Mouse (Mus musculus) heart, embryonic 11.5 days (tissue): Measurements from ENCODE around the gene Prkce. TPM values are rescaled to one million over a fixed set of nuclear protein-coding genes. Genes with fewer than 3 reads are reported as not detected.

Experiments used
- ATAC-seq: fragments of 200-750 bp; cut with Nextera tagmentation; replicated peaks from 2 replicates; pipeline ENCODE4 v1.8.0; 2017; ENCODE audit warnings: moderate library complexity; ENCODE audit not compliant: insufficient number of reproducible peaks, low FRiP score, low TSS enrichment
- H3K27ac ChIP-seq: fragments of 300-500 bp; sonication (generic); 2 replicates; pipeline ENCODE4 v1.5.1; 2014; ENCODE audit warnings: mild to moderate bottlenecking, low read depth, low read length
- H3K27me3 ChIP-seq: fragments of 300-500 bp; sonication (generic); 2 replicates; pipeline ENCODE4 v1.6.1; 2014; ENCODE audit warnings: mild to moderate bottlenecking, low read length, mixed read lengths; ENCODE audit not compliant: control insufficient read depth, insufficient read depth
- H3K36me3 ChIP-seq: fragments of 300-500 bp; sonication (generic); 2 replicates; pipeline ENCODE4 v1.6.1; 2014; ENCODE audit warnings: mild to moderate bottlenecking, low read length, moderate library complexity, mixed read lengths; ENCODE audit not compliant: control insufficient read depth, insufficient read depth
- H3K4me1 ChIP-seq: fragments of 300-500 bp; sonication (generic); 2 replicates; pipeline ENCODE4 v1.6.1; 2014; ENCODE audit warnings: low read length; ENCODE audit not compliant: control insufficient read depth, insufficient read depth
- H3K4me2 ChIP-seq: fragments of 300-500 bp; sonication (generic); 2 replicates; pipeline ENCODE4 v1.6.1; 2014; ENCODE audit warnings: mild to moderate bottlenecking, moderate library complexity
- H3K4me3 ChIP-seq: fragments of 300-500 bp; sonication (generic); 2 replicates; pipeline ENCODE4 v1.5.1; 2014; ENCODE audit warnings: low read depth, low read length
- H3K9ac ChIP-seq: fragments of 300-500 bp; sonication (generic); 2 replicates; pipeline ENCODE4 v1.6.1; 2014; ENCODE audit warnings: mild to moderate bottlenecking, low read depth, low read length, moderate library complexity
- H3K9me3 ChIP-seq: fragments of 300-500 bp; sonication (generic); replicated peaks from 2 replicates; pipeline ENCODE4 v1.6.1; 2016; ENCODE audit warnings: low read length; ENCODE audit not compliant: control insufficient read depth
- WGBS: fragments of 180-500 bp; shearing (Covaris S2); extraction: QIAGEN DNeasy Blood & Tissue Kit; methylation state at CpG from one replicate; pipeline ENCODE4 v1.1.7; 2014; ENCODE audit not compliant: insufficient replicate concordance; 5-methylcytosine and 5-hydroxymethylcytosine counted together
- polyA plus RNA-seq: library from polyadenylated mRNA; unstranded; fragments of >200 nt; fragmentation: Nextera tagmentation; extraction: Ambion mirVana; gene quantifications from 2 replicates; pipeline ENCODE4 v1.2.1, GENCODE M21; 2014

The Prkce gene
- polyA plus RNA-seq, 1 experiment from 2014 or later, result 12.8 TPM

GRCm38 (mm10) chr17:86633131-86633530 lies 465.5 kb downstream of the Prkce start:
- H3K36me3 ChIP-seq, result peaks cover 3% of the 10 kb centered on the region; the same call in 1 of the 2 replicates
- WGBS, result 76% methylated on average over 4 of the region's 4 CpGs
- ATAC-seq, result no peak
- H3K4me3 ChIP-seq, result no peak overlapping the region
- no peak overlapping the region for H3K27ac ChIP-seq
- H3K4me1 ChIP-seq, result no peaks in the 10 kb centered on the region
- H3K9me3 ChIP-seq, result no peaks in the 10 kb centered on the region
- no peak overlapping the region for H3K9ac ChIP-seq
- H3K27me3 ChIP-seq, result no peaks in the 10 kb centered on the region
- H3K4me2 ChIP-seq, result no peak overlapping the region

GRCm38 (mm10) chr17:86637311-86637710 lies 469.7 kb downstream of the Prkce start:
- WGBS, result 80% methylated on average over 1 of the region's 1 CpGs

GRCm38 (mm10) chr17:86639279-86639678 lies 471.7 kb downstream of the Prkce start:
- WGBS, result 84% methylated on average over 3 of the region's 3 CpGs
- Histone ChIP-seq H3K9me3 (no peaks in the 10 kb centered on the region), H3K27me3 (no peaks in the 10 kb centered on the region), H3K4me1 (no peaks in the 10 kb centered on the region), H3K36me3 (no peaks in the 10 kb centered on the region), H3K9ac (no peak overlapping the region), H3K27ac (no peak overlapping the region), H3K4me2 (no peak overlapping the region), H3K4me3 (no peak overlapping the region)
- no peak for ATAC-seq

More at GRCm38 (mm10) chr17:86637311-86637710, 469.7 kb downstream of the Prkce start:
- Histone ChIP-seq H3K4me3 (no peak overlapping the region), H3K36me3 (no peaks in the 10 kb centered on the region), H3K9ac (no peak overlapping the region), H3K27ac (no peak overlapping the region), H3K4me1 (no peaks in the 10 kb centered on the region), H3K27me3 (no peaks in the 10 kb centered on the region), H3K4me2 (no peak overlapping the region), H3K9me3 (no peaks in the 10 kb centered on the region)
- no peak for ATAC-seq

- Histone ChIP-seq H3K4me2 (no peak overlapping the region), H3K9ac (no peak overlapping the region), H3K27ac (no peak overlapping the region), H3K4me1 (no peaks in the 10 kb centered on the region), H3K36me3 (no peaks in the 10 kb centered on the region), H3K9me3 (no peaks in the 10 kb centered on the region), H3K4me3 (no peak overlapping the region), H3K27me3 (no peaks in the 10 kb centered on the region)
- 91% methylated on average over 3 of the region's 3 CpGs for WGBS
- no peak for ATAC-seq
Observed at GRCm38 (mm10) chr17:86647226-86647625, 479.6 kb downstream of the Prkce start.

GRCm38 (mm10) chr17:86648856-86649435 lies 481.4 kb downstream of the Prkce start:
- Histone ChIP-seq H3K4me3 (no peak overlapping the region), H3K4me2 (no peak overlapping the region), H3K4me1 (no peaks in the 10 kb centered on the region), H3K36me3 (no peaks in the 10 kb centered on the region), H3K9ac (no peak overlapping the region), H3K27me3 (no peaks in the 10 kb centered on the region), H3K9me3 (no peaks in the 10 kb centered on the region), H3K27ac (no peak overlapping the region)
- WGBS, result 85% methylated on average over 12 of the region's 12 CpGs
- no peak for ATAC-seq

- 87% methylated on average over 6 of the region's 6 CpGs for WGBS
- no peak overlapping the region for H3K27ac ChIP-seq
- ATAC-seq, result no peak
Observed at GRCm38 (mm10) chr17:86650241-86650640, 482.7 kb downstream of the Prkce start.

GRCm38 (mm10) chr17:86651091-86651490 lies 483.5 kb downstream of the Prkce start:
- Histone ChIP-seq H3K4me2 (no peak overlapping the region), H3K27me3 (no peaks in the 10 kb centered on the region), H3K4me1 (no peaks in the 10 kb centered on the region), H3K27ac (no peak overlapping the region), H3K9me3 (no peaks in the 10 kb centered on the region), H3K36me3 (no peaks in the 10 kb centered on the region), H3K4me3 (no peak overlapping the region), H3K9ac (no peak overlapping the region)
- 49% methylated on average over 4 of the region's 4 CpGs for WGBS
- no peak for ATAC-seq

More at GRCm38 (mm10) chr17:86650241-86650640, 482.7 kb downstream of the Prkce start:
- H3K27me3 ChIP-seq, result no peaks in the 10 kb centered on the region
- no peaks in the 10 kb centered on the region for H3K4me1 ChIP-seq
- H3K4me3 ChIP-seq, result no peak overlapping the region
- H3K4me2 ChIP-seq, result no peak overlapping the region
- no peak overlapping the region for H3K9ac ChIP-seq
- no peaks in the 10 kb centered on the region for H3K36me3 ChIP-seq
- H3K9me3 ChIP-seq, result no peaks in the 10 kb centered on the region

GRCm38 (mm10) chr17:86652751-86653150 lies 485.2 kb downstream of the Prkce start:
- no peak overlapping the region for H3K27ac ChIP-seq
- H3K9ac ChIP-seq, result no peak overlapping the region
- no peak overlapping the region for H3K4me3 ChIP-seq
- WGBS, result 69% methylated on average over 1 of the region's 1 CpGs
- H3K36me3 ChIP-seq, result no peaks in the 10 kb centered on the region
- H3K27me3 ChIP-seq, result no peaks in the 10 kb centered on the region
- no peaks in the 10 kb centered on the region for H3K4me1 ChIP-seq
- no peak for ATAC-seq
- H3K9me3 ChIP-seq, result no peaks in the 10 kb centered on the region
- no peak overlapping the region for H3K4me2 ChIP-seq

- Histone ChIP-seq H3K36me3 (no peaks in the 10 kb centered on the region), H3K9ac (no peak overlapping the region), H3K27me3 (no peaks in the 10 kb centered on the region), H3K9me3 (no peaks in the 10 kb centered on the region), H3K27ac (no peak overlapping the region), H3K4me3 (no peak overlapping the region), H3K4me2 (no peak overlapping the region), H3K4me1 (no peaks in the 10 kb centered on the region)
- WGBS, result 58% methylated on average over 5 of the region's 5 CpGs
- no peak for ATAC-seq
Observed at GRCm38 (mm10) chr17:86656369-86656768, 488.8 kb downstream of the Prkce start.
